In the genomic region with DNA sequence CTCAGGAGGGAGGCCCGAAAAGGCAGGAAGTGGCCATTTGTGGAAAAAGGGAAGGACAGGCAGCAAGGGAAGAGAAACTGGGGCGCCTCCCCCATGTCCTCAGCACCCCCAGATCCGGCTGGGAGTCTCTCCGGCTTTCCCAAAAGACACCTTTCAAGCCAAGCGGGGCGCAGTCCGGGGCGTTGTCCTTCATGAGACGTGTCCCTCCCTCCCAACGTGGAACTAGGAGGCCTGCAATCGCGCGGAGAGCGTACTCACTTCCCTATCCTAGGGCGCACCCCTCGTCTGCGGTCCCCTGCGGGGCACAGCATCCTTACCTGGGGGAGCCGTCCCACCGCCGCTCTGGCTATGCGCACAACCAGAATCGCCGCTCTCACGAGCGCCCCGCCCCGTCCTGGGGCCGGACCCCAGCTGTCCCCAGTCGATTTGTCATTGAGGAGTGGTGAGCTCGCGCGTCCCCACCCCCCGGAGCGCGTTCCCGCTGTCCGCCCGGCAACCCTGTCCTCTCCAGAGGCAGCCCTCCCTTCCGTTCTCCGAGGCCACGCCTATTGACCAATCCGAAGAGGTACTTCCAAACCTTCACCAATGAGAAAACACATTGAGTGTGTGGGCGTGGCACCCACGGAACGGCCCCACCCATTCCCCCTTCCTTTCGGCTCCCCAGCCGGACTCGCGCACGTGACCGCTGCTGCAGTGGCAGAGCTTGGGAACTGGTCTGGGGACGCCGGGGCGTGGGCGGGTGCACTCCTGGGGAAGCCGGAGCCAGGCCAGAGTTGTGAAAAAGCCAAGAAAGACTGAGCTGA, we compare ENCODE assay signal across 1 mouse cellular context.
TF ChIP-seq lines count a peak whose summit lies in the region.

A gene (minus strand): TSS at position 535 of the 803 bp plus-strand sequence.

TF ChIP-seq in CH12.LX, 34 proteins besides CTCF, POLR2A, EP300 and RAD21 (continued from another document):
- 0 out of 2 replicates have a peak, but pooled peaks have one; percentile 10 for TF ChIP-seq TBP (conservative IDR thresholded peaks at IDR 0.05; ENCODE audit: low read depth, low read length)
- TF ChIP-seq BHLHE40 (IDR thresholded peaks at IDR 0.05; ENCODE audit: low read depth, low read length), result peak; percentile 98
- no peak for TF ChIP-seq SMC3 (IDR thresholded peaks at IDR 0.05; ENCODE audit: low read depth, low read length)
- peak; percentile 68; the same call in 1 of the 2 replicates for TF ChIP-seq ELF1 (IDR thresholded peaks at IDR 0.05; ENCODE audit: low read depth, low read length)
- TF ChIP-seq E2F4 (IDR thresholded peaks at IDR 0.05; ENCODE audit: insufficient replicate concordance, low read depth, low read length), result no peak
- TF ChIP-seq POLR2AphosphoS2 (IDR thresholded peaks at IDR 0.05; ENCODE audit: low read depth, low read length), result no peak
- TF ChIP-seq UBTF (IDR thresholded peaks at IDR 0.05; ENCODE audit: low read depth, low read length), result no peak
- no peak for TF ChIP-seq ETS1 (conservative IDR thresholded peaks at IDR 0.05; ENCODE audit: low read depth, low read length)
- TF ChIP-seq CHD2 (IDR thresholded peaks at IDR 0.05; ENCODE audit: low read length), result 0 out of 2 replicates have a peak, but pooled peaks have one; percentile 45
- TF ChIP-seq PAX5 (IDR thresholded peaks at IDR 0.05; ENCODE audit: low read length), result no peak
- peak; percentile 71 for TF ChIP-seq USF2 (conservative IDR thresholded peaks at IDR 0.05; ENCODE audit: low read depth, low read length)
- TF ChIP-seq MAFK (IDR thresholded peaks at IDR 0.05; ENCODE audit: insufficient replicate concordance, low read length), result no peak
- no peak for TF ChIP-seq NELFE (IDR thresholded peaks at IDR 0.05; ENCODE audit: low read depth, low read length)
- TF ChIP-seq MAZ (IDR thresholded peaks at IDR 0.05; ENCODE audit: low read depth, low read length), result no peak
- TF ChIP-seq HCFC1 (IDR thresholded peaks at IDR 0.05; ENCODE audit: low read depth, low read length), result no peak
- no peak for TF ChIP-seq ZC3H11A (IDR thresholded peaks at IDR 0.05; ENCODE audit: low read depth, low read length)
- TF ChIP-seq ZKSCAN1 (IDR thresholded peaks at IDR 0.05; ENCODE audit: borderline replicate concordance, low read depth, low read length), result no peak
- TF ChIP-seq USF1 (IDR thresholded peaks at IDR 0.05; ENCODE audit: low read depth, low read length), result peak; percentile 88
- no peak for TF ChIP-seq IRF4 (IDR thresholded peaks at IDR 0.05; ENCODE audit: low read depth, low read length)
- TF ChIP-seq GABPA (IDR thresholded peaks at IDR 0.05; ENCODE audit: insufficient replicate concordance, low read depth, low read length), result no peak
- no peak for TF ChIP-seq JUN (IDR thresholded peaks at IDR 0.05; ENCODE audit: insufficient read depth, low read depth, low read length)
TF ChIP-seq in CH12.LX: peak in this region for 11.
